Mouse (Mus musculus): ENCODE data around the gene Acp5. TPM values are rescaled to one million over a fixed set of nuclear protein-coding genes. Genes with fewer than 3 reads are reported as not detected.

The Acp5 gene
- polyA plus RNA-seq, 1 experiment from 2014 or later, result 9.0 TPM

GRCm38 (mm10) chr9:22138480-22138879 lies 3.0 kb upstream of the Acp5 start:
- Histone ChIP-seq H3K9me3 (no peaks in the 10 kb centered on the region), H3K36me3 (no peaks in the 10 kb centered on the region), H3K4me2 (no peak overlapping the region), H3K9ac (no peak overlapping the region), H3K27me3 (replicated peaks) (peaks cover 9% of the 10 kb centered on the region; the same call in 1 of the 2 replicates), H3K4me3 (no peak overlapping the region), H3K4me1 (peaks cover 9% of the 10 kb centered on the region), H3K27ac (replicated peaks) (no peak overlapping the region)
- WGBS, result 22% methylated on average over 2 of the region's 2 CpGs
- no peak for ATAC-seq (ENCODE audit: extremely low read depth, insufficient number of reproducible peaks, low FRiP score, low TSS enrichment)

GRCm38 (mm10) chr9:22136765-22137547 lies 1.4 kb upstream of the Acp5 start:
- H3K9me3 ChIP-seq, result no peaks in the 10 kb centered on the region
- 14% methylated on average over 23 of the region's 23 CpGs for WGBS
- H3K27me3 ChIP-seq (replicated peaks), result peaks cover 9% of the 10 kb centered on the region; the same call in 1 of the 2 replicates
- peak overlapping the region; percentile 21; the same call in 1 of the 2 replicates for H3K9ac ChIP-seq
- no peaks in the 10 kb centered on the region for H3K36me3 ChIP-seq
- H3K4me1 ChIP-seq, result peaks cover 10% of the 10 kb centered on the region
- H3K27ac ChIP-seq (replicated peaks), result peak overlapping the region; percentile 51
- H3K4me2 ChIP-seq, result peak overlapping the region; percentile 80
- H3K4me3 ChIP-seq, result peak overlapping the region; percentile 25
- ATAC-seq (ENCODE audit: extremely low read depth, insufficient number of reproducible peaks, low FRiP score, low TSS enrichment), result peak; percentile 52

GRCm38 (mm10) chr9:22134988-22135643 lies 395 bp downstream of the Acp5 start:
- ATAC-seq (ENCODE audit: extremely low read depth, insufficient number of reproducible peaks, low FRiP score, low TSS enrichment), result no peak
- Histone ChIP-seq H3K27me3 (replicated peaks) (peaks cover 9% of the 10 kb centered on the region; the same call in 1 of the 2 replicates), H3K4me1 (peaks cover 21% of the 10 kb centered on the region), H3K36me3 (no peaks in the 10 kb centered on the region), H3K4me2 (peak overlapping the region; percentile 80), H3K9ac (peak overlapping the region; percentile 57; the same call in 1 of the 2 replicates), H3K9me3 (no peaks in the 10 kb centered on the region), H3K4me3 (peak overlapping the region; percentile 47), H3K27ac (replicated peaks) (peak overlapping the region; percentile 21)
- 76% methylated on average over 9 of the region's 9 CpGs for WGBS

GRCm38 (mm10) chr9:22134246-22134890 lies 1.1 kb downstream of the Acp5 start:
- Histone ChIP-seq H3K27me3 (replicated peaks) (peaks cover 9% of the 10 kb centered on the region; the same call in 1 of the 2 replicates), H3K9ac (peak overlapping the region; percentile 57; the same call in 1 of the 2 replicates), H3K4me1 (peaks cover 21% of the 10 kb centered on the region), H3K4me2 (peak overlapping the region; percentile 80), H3K9me3 (no peaks in the 10 kb centered on the region), H3K4me3 (peak overlapping the region; percentile 47; the same call in 1 of the 2 replicates), H3K36me3 (no peaks in the 10 kb centered on the region), H3K27ac (replicated peaks) (peak overlapping the region; percentile 21; the same call in 1 of the 2 replicates)
- WGBS, result 74% methylated on average over 7 of the region's 7 CpGs
- ATAC-seq (ENCODE audit: extremely low read depth, insufficient number of reproducible peaks, low FRiP score, low TSS enrichment), result no peak

GRCm38 (mm10) chr9:22132220-22132619 lies 3.3 kb downstream of the Acp5 start:
- no peaks in the 10 kb centered on the region for H3K9me3 ChIP-seq
- H3K4me3 ChIP-seq, result peak overlapping the region; percentile 47
- peaks cover 5% of the 10 kb centered on the region; the same call in 1 of the 2 replicates for H3K27me3 ChIP-seq (replicated peaks)
- peak overlapping the region; percentile 73 for H3K9ac ChIP-seq
- peak overlapping the region; percentile 80 for H3K4me2 ChIP-seq
- H3K36me3 ChIP-seq, result no peaks in the 10 kb centered on the region
- peaks cover 19% of the 10 kb centered on the region for H3K4me1 ChIP-seq
- ATAC-seq (ENCODE audit: extremely low read depth, insufficient number of reproducible peaks, low FRiP score, low TSS enrichment), result no peak
- H3K27ac ChIP-seq (replicated peaks), result no peak overlapping the region
- WGBS, result 43% methylated on average over 11 of the region's 11 CpGs

- Histone ChIP-seq H3K27me3 (replicated peaks) (no peaks in the 10 kb centered on the region; the same call in 1 of the 2 replicates), H3K4me2 (peak overlapping the region; percentile 80), H3K27ac (replicated peaks) (no peak overlapping the region), H3K4me3 (peak overlapping the region; percentile 47), H3K36me3 (no peaks in the 10 kb centered on the region), H3K4me1 (peaks cover 12% of the 10 kb centered on the region), H3K9me3 (no peaks in the 10 kb centered on the region), H3K9ac (peak overlapping the region; percentile 73)
- ATAC-seq (ENCODE audit: extremely low read depth, insufficient number of reproducible peaks, low FRiP score, low TSS enrichment), result peak; percentile 52
- under 1% methylated on average over 35 of the region's 35 CpGs for WGBS
Measured at GRCm38 (mm10) chr9:22131226-22131981, 4.1 kb downstream of the Acp5 start.

GRCm38 (mm10) chr9:22125246-22126027 lies 10.1 kb downstream of the Acp5 start:
- H3K27me3 ChIP-seq (replicated peaks), result no peaks in the 10 kb centered on the region; the same call in 1 of the 2 replicates
- H3K4me1 ChIP-seq, result no peaks in the 10 kb centered on the region
- 81% methylated on average over 15 of the region's 15 CpGs for WGBS
- no peak overlapping the region for H3K4me3 ChIP-seq
- no peaks in the 10 kb centered on the region for H3K36me3 ChIP-seq
- H3K27ac ChIP-seq (replicated peaks), result no peak overlapping the region
- H3K9me3 ChIP-seq, result no peaks in the 10 kb centered on the region
- no peak overlapping the region for H3K4me2 ChIP-seq
- ATAC-seq (ENCODE audit: extremely low read depth, insufficient number of reproducible peaks, low FRiP score, low TSS enrichment), result no peak
- H3K9ac ChIP-seq, result no peak overlapping the region

- H3K4me3 ChIP-seq, result no peak overlapping the region
- H3K4me2 ChIP-seq, result no peak overlapping the region
- no peaks in the 10 kb centered on the region for H3K9me3 ChIP-seq
- WGBS, result 78% methylated on average over 3 of the region's 3 CpGs
- ATAC-seq (ENCODE audit: extremely low read depth, insufficient number of reproducible peaks, low FRiP score, low TSS enrichment), result no peak
- no peaks in the 10 kb centered on the region for H3K4me1 ChIP-seq
- H3K9ac ChIP-seq, result no peak overlapping the region
- no peak overlapping the region for H3K27ac ChIP-seq (replicated peaks)
- peaks cover 3% of the 10 kb centered on the region; the same call in 1 of the 2 replicates for H3K27me3 ChIP-seq (replicated peaks)
- H3K36me3 ChIP-seq, result no peaks in the 10 kb centered on the region
Measured at GRCm38 (mm10) chr9:22124169-22124568, 11.3 kb downstream of the Acp5 start.

GRCm38 (mm10) chr9:22123069-22123609 lies 12.4 kb downstream of the Acp5 start:
- 78% methylated on average over 7 of the region's 7 CpGs for WGBS
- ATAC-seq (ENCODE audit: extremely low read depth, insufficient number of reproducible peaks, low FRiP score, low TSS enrichment), result no peak
- Histone ChIP-seq H3K36me3 (no peaks in the 10 kb centered on the region), H3K4me1 (no peaks in the 10 kb centered on the region), H3K4me2 (no peak overlapping the region), H3K4me3 (no peak overlapping the region), H3K9me3 (no peaks in the 10 kb centered on the region), H3K27me3 (replicated peaks) (peaks cover 4% of the 10 kb centered on the region; the same call in 1 of the 2 replicates), H3K27ac (replicated peaks) (no peak overlapping the region), H3K9ac (no peak overlapping the region)

GRCm38 (mm10) chr9:22122005-22122404 lies 13.5 kb downstream of the Acp5 start:
- Histone ChIP-seq H3K36me3 (no peaks in the 10 kb centered on the region), H3K9ac (no peak overlapping the region), H3K27me3 (replicated peaks) (peaks cover 4% of the 10 kb centered on the region; the same call in 1 of the 2 replicates), H3K27ac (replicated peaks) (no peak overlapping the region), H3K9me3 (no peaks in the 10 kb centered on the region), H3K4me1 (peaks cover 8% of the 10 kb centered on the region; the same call in 1 of the 2 replicates), H3K4me3 (no peak overlapping the region), H3K4me2 (no peak overlapping the region)
- ATAC-seq (ENCODE audit: extremely low read depth, insufficient number of reproducible peaks, low FRiP score, low TSS enrichment), result no peak
- 58% methylated on average over 3 of the region's 3 CpGs for WGBS

Data from heart, embryonic 13.5 days (tissue).